Mouse (Mus musculus) lung, postnatal 4 days (tissue): ENCODE measurements around the gene Hsf5.
A peak's percentile ranks its signal among the peaks of the same experiment; 100 is the strongest.

Experiments
- DNase-seq, 2 experiments: peaks; one replicate each; pipeline ENCODE4 v3.0.0; 2021

The Hsf5 gene

DNA sequence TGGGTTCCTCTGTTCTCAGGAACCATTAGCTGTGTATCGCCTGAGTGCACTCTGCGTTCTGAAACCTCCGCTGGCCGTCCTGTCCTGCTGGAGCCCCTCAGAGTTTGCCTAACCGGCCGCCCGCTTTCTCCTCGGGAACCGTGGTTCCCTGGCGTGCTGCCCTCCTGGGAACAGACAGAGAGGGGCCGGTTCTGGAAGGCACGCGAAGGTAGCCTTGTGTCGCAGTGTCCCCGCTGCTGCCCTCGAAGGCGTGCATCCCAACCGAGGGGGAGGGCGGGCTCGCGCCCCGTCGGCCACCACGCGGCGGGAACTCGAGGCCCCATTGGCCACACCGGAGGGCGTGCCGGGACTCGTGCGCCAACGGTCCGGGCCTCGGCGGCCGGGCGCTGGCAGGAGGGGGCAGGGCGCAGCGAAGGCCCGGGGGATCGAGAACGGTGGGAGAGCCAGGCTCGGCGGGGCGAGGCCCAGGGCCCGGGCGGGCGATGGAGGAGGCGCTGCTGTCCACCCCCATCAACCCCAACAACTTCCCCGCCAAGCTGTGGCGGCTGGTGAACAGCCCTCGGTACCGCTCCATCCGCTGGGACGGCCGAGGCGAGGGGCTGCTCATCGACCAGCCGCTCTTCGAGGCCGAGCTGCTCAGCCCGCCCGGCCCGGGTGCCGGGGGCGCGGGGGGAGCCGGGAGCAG, at the start of gene Hsf5:
Gene Hsf5, plus strand, starts transcription at position 375 of the 685 bp plus-strand sequence.
- DNase-seq: peak in 1 of 2 experiments; percentile 29

- no peak for DNase-seq
These were observed 48.6 kb upstream of the Hsf5 start, which contains the start of gene Sept4 for GRCm38 (mm10) chr11:87568255-87568953. Gene Sept4 (plus strand): TSS chr11:87568903.

DNA sequence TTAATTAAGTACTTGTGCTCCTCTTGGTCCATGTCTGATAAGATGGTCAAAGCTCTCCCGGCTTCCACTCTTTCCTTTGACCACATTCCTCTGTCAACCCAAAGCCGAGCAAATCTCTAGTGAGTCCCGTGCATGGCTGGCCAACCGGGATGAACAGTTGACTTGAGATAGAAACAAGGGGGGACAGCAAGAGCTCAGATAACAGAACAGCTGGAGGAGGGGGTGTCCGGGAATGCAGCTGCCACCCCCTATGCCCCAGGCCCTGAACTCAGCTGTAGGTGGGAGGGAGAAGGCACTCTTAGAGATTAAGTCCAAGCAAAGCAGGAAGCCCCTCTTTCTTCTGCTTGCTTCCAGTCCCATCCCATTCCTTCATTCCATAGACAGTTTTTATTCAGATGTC, 46.2 kb upstream of the Hsf5 start:
- DNase-seq: no peak

DNA sequence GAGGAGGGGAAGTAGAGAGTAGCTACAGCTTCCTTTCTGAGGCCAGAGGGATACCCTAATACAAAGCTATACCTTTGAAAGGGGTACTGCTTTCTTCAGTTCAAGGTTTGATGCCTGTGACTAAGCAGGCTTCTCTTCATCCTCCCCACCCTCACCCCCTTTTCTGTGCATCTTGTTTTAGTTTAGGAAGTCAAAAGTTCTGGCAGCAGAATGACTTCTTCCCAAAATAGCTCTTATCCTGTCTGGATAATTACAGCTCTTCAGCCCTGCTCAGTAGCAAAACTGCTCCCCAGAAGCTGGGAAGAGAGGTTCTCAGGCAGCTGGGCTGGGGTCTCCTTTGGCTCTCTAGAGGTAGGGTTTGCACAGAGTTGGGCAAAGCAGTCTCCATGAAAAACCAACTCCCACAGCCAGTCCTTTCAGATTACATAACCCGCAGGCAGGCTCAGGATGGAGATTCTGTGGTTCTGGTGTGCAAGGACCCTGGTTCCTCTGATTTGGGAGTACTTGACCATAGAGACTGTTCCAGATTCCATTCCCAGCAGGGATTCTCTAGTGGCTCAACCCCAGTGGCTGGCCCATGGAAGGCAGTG, 45.5 kb upstream of the Hsf5 start:
- no peak for DNase-seq

DNA sequence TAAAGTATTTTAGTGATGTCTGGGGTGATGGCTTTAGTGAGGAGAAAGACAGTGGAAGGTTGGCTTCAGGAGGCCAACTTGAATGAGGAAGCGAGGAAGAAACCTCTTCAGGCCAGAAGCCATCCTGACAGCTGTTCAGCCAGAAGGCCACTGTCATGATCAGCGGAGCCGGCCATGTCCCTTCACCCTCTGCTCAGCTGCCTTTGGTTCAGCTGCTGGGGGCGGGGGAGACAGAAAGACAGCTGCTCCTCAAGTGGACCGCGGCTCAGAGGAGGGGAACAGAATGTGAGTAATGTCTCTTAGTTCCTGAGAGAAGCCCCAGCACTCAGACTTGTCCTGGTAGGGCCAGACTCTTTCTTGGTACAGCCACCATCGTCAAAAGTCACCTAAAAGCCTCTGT, 43.2 kb upstream of the Hsf5 start:
- peak in 1 of 2 experiments; percentile 73 for DNase-seq

GRCm38 (mm10) chr11:87574520-87575180, 42.3 kb upstream of the Hsf5 start:
- no peak for DNase-seq

DNA sequence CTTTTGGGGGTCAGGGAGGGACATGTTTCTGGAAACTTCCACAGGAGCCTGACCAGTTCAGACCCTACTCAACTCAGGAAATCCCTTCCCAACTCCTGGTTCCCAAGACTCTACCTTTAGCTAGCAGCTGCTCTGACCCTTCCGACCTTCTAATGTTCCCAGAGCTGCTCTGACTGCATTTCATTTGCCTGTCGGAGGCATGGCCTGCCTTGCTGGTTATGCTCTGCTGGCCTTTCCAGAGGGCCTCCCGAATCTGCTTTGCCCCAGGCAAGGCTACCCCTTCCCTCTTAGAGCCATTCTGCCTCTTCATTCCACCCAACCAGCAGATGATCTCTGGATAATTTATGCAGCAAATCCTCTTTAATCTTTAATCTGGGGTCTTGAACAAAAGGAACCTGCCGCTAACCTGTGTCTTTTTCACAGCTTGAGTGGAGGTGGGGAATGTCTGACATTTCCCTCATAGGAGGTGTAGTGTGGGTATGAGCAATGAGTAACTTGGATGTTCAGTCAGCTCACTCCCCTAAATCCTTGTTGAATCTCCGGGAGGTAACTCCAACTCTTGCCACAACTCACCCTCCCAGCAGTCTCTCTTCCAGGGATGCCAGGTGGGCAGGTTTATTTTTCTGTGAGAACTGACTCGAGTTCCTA, 39.2 kb upstream of the Hsf5 start:
- peak in 1 of 2 experiments; percentile 11 for DNase-seq

- peak; percentile 78 to 85 for DNase-seq
These were observed 38.6 kb upstream of the Hsf5 start for GRCm38 (mm10) chr11:87578249-87578962.

DNA sequence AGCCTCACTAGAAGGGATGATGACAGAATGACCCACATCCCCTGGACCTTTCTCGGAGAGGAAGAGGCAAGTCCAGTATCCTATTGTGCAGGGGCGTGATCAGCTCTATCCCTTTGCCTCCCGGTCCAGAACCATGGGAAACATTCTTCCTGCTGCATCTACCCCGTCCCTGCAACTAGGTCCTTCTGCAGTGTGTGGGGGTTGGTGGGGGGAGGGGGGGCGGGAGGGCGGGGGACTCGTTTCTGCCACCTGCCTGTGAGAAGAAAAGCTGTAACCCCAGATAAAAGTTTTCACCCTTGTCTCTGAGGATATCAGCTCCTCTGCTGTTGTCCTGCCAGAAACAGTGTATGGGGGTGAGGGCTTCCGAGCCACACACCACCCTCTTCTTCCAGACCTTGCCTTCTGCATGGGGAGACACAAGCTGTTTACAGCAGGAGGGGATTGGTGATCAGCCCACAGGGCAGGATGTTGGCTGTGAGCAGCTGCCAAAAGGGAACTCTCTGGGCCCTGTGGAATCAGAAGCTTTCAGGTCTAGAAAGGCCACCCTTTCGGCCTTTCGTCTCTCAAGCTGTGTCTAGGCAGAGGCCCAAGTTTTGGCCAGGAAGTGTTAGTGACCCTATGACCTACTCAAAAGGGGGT, 37.9 kb upstream of the Hsf5 start:
- DNase-seq: peak; percentile 57 to 83

DNA sequence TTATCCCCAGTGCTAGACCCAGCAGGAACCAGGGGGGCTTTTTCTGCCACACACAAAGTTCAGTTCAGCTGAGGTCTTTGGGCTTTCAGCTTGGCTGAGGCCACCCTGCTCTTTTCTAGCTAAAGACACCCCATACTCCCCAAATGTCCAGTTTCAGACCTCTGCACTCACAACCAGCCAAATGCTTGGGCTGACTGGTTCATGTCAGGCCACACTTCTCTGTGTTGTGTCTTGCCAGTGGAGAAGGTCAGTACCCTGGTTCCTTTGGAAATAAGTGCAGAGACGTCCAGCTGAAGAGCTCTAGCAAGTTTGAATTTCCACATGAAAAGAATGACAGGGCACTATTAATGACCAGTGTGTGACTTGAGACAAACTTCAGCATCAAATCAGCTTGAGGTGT, 37.3 kb upstream of the Hsf5 start:
- peak; percentile 60 to 86 for DNase-seq

- DNase-seq: peak in 1 of 2 experiments; percentile 72
These were observed 36.4 kb upstream of the Hsf5 start for GRCm38 (mm10) chr11:87580543-87581085.

DNA sequence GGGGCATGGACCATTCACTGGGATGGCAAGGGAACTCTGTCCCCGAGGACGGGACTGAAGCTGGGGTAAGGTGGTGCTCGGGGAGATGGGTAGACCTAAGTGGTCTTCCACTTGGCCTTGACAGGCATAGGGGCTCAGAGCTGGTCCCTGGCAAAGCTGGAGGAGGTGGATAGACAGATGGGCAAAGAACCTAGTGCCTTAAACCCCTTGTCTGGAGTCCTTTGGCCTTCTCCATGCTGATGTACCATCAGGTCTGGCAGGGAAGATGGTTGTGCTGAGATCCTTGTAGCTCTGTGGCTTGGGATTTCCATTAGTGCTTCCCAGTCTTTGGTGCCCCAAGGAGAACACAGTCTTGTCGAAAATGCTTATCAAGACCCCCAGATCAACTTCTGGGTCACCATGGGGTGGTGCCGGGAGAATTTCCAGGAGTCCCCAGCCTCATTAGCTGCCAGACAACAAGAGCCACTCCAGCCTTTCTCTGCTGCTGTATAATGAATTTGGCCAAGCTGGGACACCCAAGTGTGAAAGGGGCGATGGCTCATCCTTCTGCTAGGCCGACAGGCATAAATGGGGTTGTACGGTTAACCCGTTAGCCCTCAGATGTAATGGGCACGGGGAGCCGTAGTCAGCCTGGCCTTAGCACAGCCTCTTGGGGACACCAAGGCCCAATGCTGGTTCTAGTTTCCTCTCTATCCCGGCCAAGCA, 35.7 kb upstream of the Hsf5 start:
- peak in 1 of 2 experiments; percentile 21 for DNase-seq

GRCm38 (mm10) chr11:87581933-87582710, 34.8 kb upstream of the Hsf5 start:
- DNase-seq: peak in 1 of 2 experiments; percentile 48

DNA sequence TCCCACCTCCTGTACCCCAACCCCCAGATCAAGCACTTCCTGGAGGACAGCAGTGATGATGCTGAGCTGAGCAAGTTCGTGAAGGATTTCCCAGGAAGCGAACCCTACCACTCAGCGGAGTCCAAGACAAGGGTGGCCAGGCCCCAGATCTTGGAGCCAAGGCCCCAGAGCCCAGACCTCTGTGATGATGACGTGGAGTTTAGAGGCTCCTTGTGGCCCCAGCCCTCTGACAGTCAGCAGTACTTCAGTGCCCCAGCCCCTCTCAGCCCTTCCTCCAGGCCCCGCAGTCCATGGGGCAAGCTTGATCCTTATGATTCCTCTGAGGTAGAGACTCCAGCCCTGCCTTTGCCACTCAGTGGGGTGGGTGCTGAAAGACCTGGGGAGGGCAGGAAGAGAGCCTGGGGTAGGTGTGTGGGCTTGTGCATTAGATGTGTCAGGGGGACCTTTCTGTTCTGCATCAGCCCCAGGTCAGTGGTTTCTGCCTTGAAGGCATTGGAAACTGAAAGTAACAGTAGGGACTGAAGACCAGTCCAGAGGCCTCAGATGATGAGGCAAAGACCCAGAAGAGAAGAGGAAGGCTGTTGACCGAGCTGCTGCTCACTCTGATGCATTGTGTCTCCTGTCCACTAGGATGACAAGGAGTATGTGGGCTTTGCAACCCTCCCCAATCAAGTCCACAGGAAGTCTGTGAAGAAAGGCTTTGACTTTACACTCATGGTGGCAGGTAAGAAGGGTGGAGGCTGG, 33.5 kb upstream of the Hsf5 start:
- no peak for DNase-seq

- peak; percentile 72 to 89 for DNase-seq
These were observed 32.1 kb upstream of the Hsf5 start for GRCm38 (mm10) chr11:87584711-87585505.

- peak in 1 of 2 experiments; percentile 57 for DNase-seq
These were observed 29.6 kb upstream of the Hsf5 start for GRCm38 (mm10) chr11:87587211-87587874.

DNA sequence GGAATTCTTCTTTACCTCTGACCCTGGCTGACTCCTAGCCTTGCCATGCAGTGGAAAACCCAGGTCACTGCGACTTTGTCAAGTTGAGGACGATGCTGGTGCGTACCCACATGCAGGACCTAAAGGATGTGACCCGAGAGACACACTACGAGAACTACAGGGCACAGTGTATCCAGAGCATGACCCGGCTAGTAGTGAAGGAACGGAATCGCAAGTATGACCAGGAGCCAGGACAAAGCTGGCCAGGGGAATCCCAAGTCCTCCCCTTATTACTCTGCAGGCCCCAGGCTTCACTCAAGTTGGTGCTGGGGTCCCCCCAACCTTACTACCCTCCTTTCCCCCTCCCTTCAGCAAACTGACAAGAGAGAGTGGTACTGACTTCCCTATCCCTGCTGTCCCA, 27.4 kb upstream of the Hsf5 start:
- DNase-seq: peak in 1 of 2 experiments; percentile 20
